Mouse (Mus musculus) brain, embryonic 14.5 days (tissue): ENCODE results near the gene Cbfa2t3.

Source experiments
- CTCF ChIP-seq: fragments of 200-500 bp; IDR thresholded peaks from 2 replicates; pipeline ENCODE4 v1.5.1; 2012; ENCODE audit warnings: inconsistent platforms, mild to moderate bottlenecking, moderate library complexity, borderline replicate concordance; ENCODE audit not compliant: insufficient read depth, insufficient read length; ENCODE audit errors: extremely low read depth
- POLR2A ChIP-seq: fragments of 200-500 bp; IDR thresholded peaks from 2 replicates; pipeline ENCODE4 v1.6.1; 2012; ENCODE audit warnings: mild to moderate bottlenecking, inconsistent platforms, borderline replicate concordance; ENCODE audit not compliant: poor library complexity, insufficient read depth, insufficient read length, severe bottlenecking; ENCODE audit errors: extremely low read depth

DNA sequence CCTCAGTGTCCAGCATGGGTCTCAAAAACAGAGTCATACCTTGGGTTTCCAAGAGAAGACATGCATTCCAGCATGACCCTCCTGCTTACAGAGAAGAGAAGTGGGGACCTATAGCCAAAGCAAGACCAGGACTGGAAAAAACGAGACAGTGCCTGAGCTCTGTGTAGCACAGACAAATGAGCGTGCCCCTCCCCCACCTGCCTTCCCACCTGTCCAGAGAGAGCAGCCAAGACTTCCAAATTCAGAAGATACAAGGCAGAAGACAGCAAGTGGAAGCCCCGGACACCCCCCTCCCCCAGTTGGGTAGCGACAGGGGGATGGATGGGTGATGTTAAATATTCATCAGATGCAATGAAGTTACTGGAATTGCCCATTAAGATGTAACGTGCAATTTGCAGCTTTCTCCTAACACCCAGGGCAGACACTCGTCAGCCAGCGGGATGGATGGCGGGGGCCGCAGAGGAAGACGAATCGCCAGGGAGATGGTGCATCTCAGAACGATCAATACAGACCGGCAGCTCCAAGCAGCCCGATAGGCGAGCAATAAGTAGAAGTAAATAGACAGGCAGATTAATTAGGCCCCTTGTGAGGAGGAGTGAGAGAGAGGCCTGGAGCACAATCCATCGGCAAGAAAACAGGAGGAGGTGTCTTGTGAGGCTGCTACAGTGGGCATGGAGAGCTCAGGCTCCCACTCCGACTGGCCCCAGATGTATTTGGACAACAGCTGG is 46.3 kb upstream of the Cbfa2t3 start:
- TF ChIP-seq POLR2A (no peak), CTCF (no peak)
